Mouse (Mus musculus) cerebellum, adult 11 months (tissue): Measurements from ENCODE around the gene Zbtb2.

Experiments used
- DNase-seq: peaks from one replicate; pipeline ENCODE4 v3.0.0; 2022

Gene Zbtb2

GRCm38 (mm10) chr10:4384244-4384643 is 3.7 kb downstream of the Zbtb2 start:
- DNase-seq, result no peak

- DNase-seq, result no peak
Measured at GRCm38 (mm10) chr10:4380748-4381147, 7.2 kb downstream of the Zbtb2 start.

GRCm38 (mm10) chr10:4376931-4377330 is 11.0 kb downstream of the Zbtb2 start:
- no peak for DNase-seq

GRCm38 (mm10) chr10:4376461-4376860 is 11.4 kb downstream of the Zbtb2 start:
- no peak for DNase-seq

GRCm38 (mm10) chr10:4375267-4375666 is 12.6 kb downstream of the Zbtb2 start:
- DNase-seq, result no peak

- no peak for DNase-seq
Measured at GRCm38 (mm10) chr10:4374734-4375133, 13.2 kb downstream of the Zbtb2 start.

- no peak for DNase-seq
Measured at GRCm38 (mm10) chr10:4374239-4374638, 13.7 kb downstream of the Zbtb2 start.

- DNase-seq, result no peak
Measured at GRCm38 (mm10) chr10:4373558-4373957, 14.3 kb downstream of the Zbtb2 start.

- DNase-seq, result peak; percentile 44
Measured at GRCm38 (mm10) chr10:4372011-4372410, 15.9 kb downstream of the Zbtb2 start.

- DNase-seq, result no peak
Measured at GRCm38 (mm10) chr10:4370105-4370504, 17.8 kb downstream of the Zbtb2 start.

- DNase-seq, result no peak
Measured at GRCm38 (mm10) chr10:4364618-4365017, 23.3 kb downstream of the Zbtb2 start.

- no peak for DNase-seq
Measured at GRCm38 (mm10) chr10:4357435-4357834, 30.5 kb downstream of the Zbtb2 start.

- no peak for DNase-seq
Measured at GRCm38 (mm10) chr10:4356640-4357039, 31.3 kb downstream of the Zbtb2 start.

GRCm38 (mm10) chr10:4355882-4356451 is 31.9 kb downstream of the Zbtb2 start:
- no peak for DNase-seq

- DNase-seq, result no peak
Measured at GRCm38 (mm10) chr10:4354371-4355260, 33.3 kb downstream of the Zbtb2 start.

GRCm38 (mm10) chr10:4347591-4347990 is 40.3 kb downstream of the Zbtb2 start:
- DNase-seq, result no peak

- DNase-seq, result no peak
Measured at GRCm38 (mm10) chr10:4347136-4347492, 40.8 kb downstream of the Zbtb2 start.

GRCm38 (mm10) chr10:4346489-4347135 is 41.3 kb downstream of the Zbtb2 start:
- DNase-seq, result peak; percentile 86

- no peak for DNase-seq
Measured at GRCm38 (mm10) chr10:4341430-4341829, 46.5 kb downstream of the Zbtb2 start.

GRCm38 (mm10) chr10:4338863-4339461 is 48.9 kb downstream of the Zbtb2 start:
- DNase-seq, result no peak

GRCm38 (mm10) chr10:4334039-4334683 is 53.7 kb downstream of the Zbtb2 start:
- DNase-seq, result peak; percentile 48

- DNase-seq, result peak; percentile 35
Measured at GRCm38 (mm10) chr10:4333319-4333718, 54.6 kb downstream of the Zbtb2 start.
